Mouse (Mus musculus) megakaryocyte, embryonic 14.5 days (primary cell): ENCODE data around the gene Macrod1.

ENCODE experiments used
- FLI1 ChIP-seq: IDR thresholded peaks from 2 replicates; pipeline ENCODE4 v1.6.1; 2012; ENCODE audit warnings: low read length, inconsistent platforms, mixed read lengths
- GATA1 ChIP-seq: IDR thresholded peaks from 3 replicates; pipeline ENCODE4 v1.6.1; 2012; ENCODE audit warnings: mixed read lengths, low read length, inconsistent platforms, borderline replicate concordance

- TF ChIP-seq GATA1 (no peak), FLI1 (no peak)
These were observed 15.9 kb upstream of the Macrod1 start for GRCm38 (mm10) chr19:7040637-7041130.
